Mouse (Mus musculus): Measurements from ENCODE around the gene Gm10228. TPM values are rescaled to one million over a fixed set of nuclear protein-coding genes. Genes with fewer than 3 reads are reported as not detected.
"Not testable (repeated sequence)": the region's sequence is repeated elsewhere in the genome, so short reads cannot be mapped to it uniquely, and the experiment has no call there.

Gm10228 gene
- not detected in 2 replicates for total RNA-seq (2012; rRNA removed)
- total RNA-seq (2014; rRNA removed) = not detected in 2 replicates
- polyA plus RNA-seq (2012; ENCODE audit: insufficient read length, low read depth) = not detected in 2 replicates

DNA sequence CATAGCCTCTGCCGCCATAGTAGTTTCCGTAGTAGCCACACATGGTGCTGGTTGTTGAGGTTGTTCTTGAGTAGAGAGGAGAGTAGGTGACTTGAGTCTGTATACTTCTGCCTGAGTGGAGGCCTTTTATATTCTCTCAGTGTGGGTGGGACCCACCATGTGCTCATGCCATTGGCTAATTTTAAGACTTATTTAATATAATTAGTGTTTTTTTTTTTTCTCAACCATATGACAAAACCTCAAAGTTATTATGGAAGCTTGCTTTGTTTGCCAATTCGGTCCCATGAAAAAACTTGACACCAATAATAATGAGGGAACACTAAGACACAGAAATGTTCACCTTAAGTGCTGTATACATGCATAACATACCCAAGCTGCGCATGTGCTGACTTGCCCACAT lies at the start of gene Gm10228:
Gene Gm10228 (minus strand): TSS at position 101 of the 400 bp plus-strand sequence.
- H3K27ac ChIP-seq (ENCODE audit: insufficient read depth, low read depth); DNase-seq (ENCODE audit: extremely low read depth); H3K4me1 ChIP-seq (ENCODE audit: control insufficient read depth in 1 of 2, insufficient read depth in 2 of 2); H3K4me3 ChIP-seq (replicated peaks in 1 of 3; ENCODE audit: low read depth in 2 of 3, low read length in 2 of 3, poor library complexity in 1 of 3); H3K36me3 ChIP-seq (replicated peaks in 1 of 2; ENCODE audit: control insufficient read depth in 1 of 2, insufficient read depth in 1 of 2, low read length in 1 of 2); H3K4me2 ChIP-seq (ENCODE audit: insufficient read depth, low read depth, poor library complexity, severe bottlenecking); H3K27me3 ChIP-seq (replicated peaks); in situ Hi-C loops (cut with MboI; ENCODE audit: low pct_ligation_motif_present, low pct_unique_long_range_greater_than_20kb, low sequenced_read_pairs); H3K9ac ChIP-seq (ENCODE audit: insufficient read depth, low read depth); dilution Hi-C loops (cut with MboI; ENCODE audit: extremely low pct_ligation_motif_present, extremely low pct_unique_long_range_greater_than_20kb, low sequenced_read_pairs); H3K79me2 ChIP-seq (replicated peaks; ENCODE audit: control insufficient read depth, extremely low read depth, insufficient read depth, poor library complexity, severe bottlenecking): not testable (repeated sequence)
- H3K9me3 ChIP-seq (replicated peaks; ENCODE audit: low read length) = peaks cover 50% of the 10 kb centered on the region

DNA sequence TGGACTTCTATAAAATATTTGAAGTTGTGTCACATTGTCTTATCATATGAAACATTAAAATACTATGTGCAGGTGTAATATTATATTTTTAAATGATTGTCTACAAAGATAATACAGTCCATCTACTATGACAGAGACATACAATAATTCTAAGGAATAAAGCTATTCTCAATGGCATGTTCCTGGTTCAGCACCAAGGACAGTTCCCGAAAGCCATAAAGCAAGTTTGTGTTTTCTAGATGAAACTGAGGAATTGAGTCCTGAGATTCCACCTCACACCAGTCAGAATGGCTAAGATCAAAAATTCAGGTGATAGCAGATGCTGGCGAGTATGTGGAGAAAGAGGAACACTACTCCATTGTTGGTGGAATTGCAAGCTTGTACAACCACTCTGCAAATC lies 29.8 kb upstream of the Gm10228 start:
- H3K79me2 ChIP-seq (replicated peaks; ENCODE audit: control insufficient read depth, extremely low read depth, insufficient read depth, poor library complexity, severe bottlenecking); H3K27ac ChIP-seq (ENCODE audit: insufficient read depth, low read depth); DNase-seq (ENCODE audit: extremely low read depth); H3K4me3 ChIP-seq (replicated peaks in 1 of 3; ENCODE audit: low read depth in 2 of 3, low read length in 2 of 3, poor library complexity in 1 of 3); dilution Hi-C loops (cut with MboI; ENCODE audit: extremely low pct_ligation_motif_present, extremely low pct_unique_long_range_greater_than_20kb, low sequenced_read_pairs); in situ Hi-C loops (cut with MboI; ENCODE audit: low pct_ligation_motif_present, low pct_unique_long_range_greater_than_20kb, low sequenced_read_pairs); H3K9ac ChIP-seq (ENCODE audit: insufficient read depth, low read depth); H3K36me3 ChIP-seq (replicated peaks in 1 of 2; ENCODE audit: control insufficient read depth in 1 of 2, insufficient read depth in 1 of 2, low read length in 1 of 2); H3K4me2 ChIP-seq (ENCODE audit: insufficient read depth, low read depth, poor library complexity, severe bottlenecking); H3K27me3 ChIP-seq (replicated peaks); H3K4me1 ChIP-seq (ENCODE audit: control insufficient read depth in 1 of 2, insufficient read depth in 2 of 2): not testable (repeated sequence)
- peaks cover 43% of the 10 kb centered on the region for H3K9me3 ChIP-seq (replicated peaks; ENCODE audit: low read length)

DNA sequence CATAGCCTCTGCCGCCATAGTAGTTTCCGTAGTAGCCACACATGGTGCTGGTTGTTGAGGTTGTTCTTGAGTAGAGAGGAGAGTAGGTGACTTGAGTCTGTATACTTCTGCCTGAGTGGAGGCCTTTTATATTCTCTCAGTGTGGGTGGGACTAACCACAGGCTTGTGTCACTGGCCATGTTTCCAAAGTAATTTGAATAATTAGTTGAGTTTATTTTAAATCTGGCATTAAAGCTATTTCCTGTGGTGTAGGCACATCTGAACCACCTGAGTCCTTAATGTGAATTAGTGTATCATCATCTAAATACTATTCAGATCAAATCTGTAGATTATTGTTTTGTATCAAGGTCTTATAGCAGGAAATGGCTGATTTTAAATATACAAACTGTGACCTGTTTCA lies 22.6 kb upstream of the Gm10228 start, which contains the start of gene 1110025L11Rik:
Gene 1110025L11Rik (minus strand): TSS at position 101 of the 400 bp plus-strand sequence.
- dilution Hi-C loops (cut with MboI; ENCODE audit: extremely low pct_ligation_motif_present, extremely low pct_unique_long_range_greater_than_20kb, low sequenced_read_pairs); in situ Hi-C loops (cut with MboI; ENCODE audit: low pct_ligation_motif_present, low pct_unique_long_range_greater_than_20kb, low sequenced_read_pairs); H3K27ac ChIP-seq (ENCODE audit: insufficient read depth, low read depth); H3K79me2 ChIP-seq (replicated peaks; ENCODE audit: control insufficient read depth, extremely low read depth, insufficient read depth, poor library complexity, severe bottlenecking); H3K36me3 ChIP-seq (replicated peaks in 1 of 2; ENCODE audit: control insufficient read depth in 1 of 2, insufficient read depth in 1 of 2, low read length in 1 of 2); H3K4me3 ChIP-seq (replicated peaks in 1 of 3; ENCODE audit: low read depth in 2 of 3, low read length in 2 of 3, poor library complexity in 1 of 3); H3K9ac ChIP-seq (ENCODE audit: insufficient read depth, low read depth); DNase-seq (ENCODE audit: extremely low read depth); H3K4me1 ChIP-seq (ENCODE audit: control insufficient read depth in 1 of 2, insufficient read depth in 2 of 2); H3K4me2 ChIP-seq (ENCODE audit: insufficient read depth, low read depth, poor library complexity, severe bottlenecking); H3K27me3 ChIP-seq (replicated peaks): not testable (repeated sequence)
- peaks cover 34% of the 10 kb centered on the region for H3K9me3 ChIP-seq (replicated peaks; ENCODE audit: low read length)

DNA sequence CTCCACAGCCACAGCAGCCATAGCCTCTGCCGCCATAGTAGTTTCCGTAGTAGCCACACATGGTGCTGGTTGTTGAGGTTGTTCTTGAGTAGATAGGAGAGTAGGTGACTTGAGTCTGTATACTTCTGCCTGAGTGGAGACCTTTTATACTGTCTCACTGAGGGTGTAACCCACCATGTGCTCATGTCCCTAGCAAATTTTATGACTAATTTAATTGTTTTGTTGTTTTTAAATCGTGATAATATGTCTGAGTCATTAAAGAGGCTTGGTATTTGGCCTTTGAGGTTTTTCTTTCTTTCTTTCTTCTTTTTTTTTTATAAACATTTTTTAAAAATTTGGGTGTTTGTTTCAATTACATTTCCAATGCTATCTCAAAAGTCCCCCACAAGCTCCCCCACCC lies 6.5 kb upstream of the Gm10228 start, which contains the start of gene Krtap6-5:
Gene Krtap6-5 (minus strand): TSS at position 101 of the 400 bp plus-strand sequence.
- no peak for DNase-seq (ENCODE audit: extremely low read depth)
- Histone ChIP-seq H3K9me3 (replicated peaks; ENCODE audit: low read length) (peaks cover 19% of the 10 kb centered on the region), H3K9ac (ENCODE audit: insufficient read depth, low read depth) (no peak within 1 kb of the TSS), H3K4me3 (replicated peaks in 1 of 3; ENCODE audit: low read depth in 2 of 3, low read length in 2 of 3, poor library complexity in 1 of 3) (no peak within 1 kb of the TSS), H3K27ac (ENCODE audit: insufficient read depth, low read depth) (no peak within 1 kb of the TSS), H3K36me3 (replicated peaks in 1 of 2; ENCODE audit: control insufficient read depth in 1 of 2, insufficient read depth in 1 of 2, low read length in 1 of 2) (no peaks in the 10 kb centered on the region), H3K79me2 (replicated peaks; ENCODE audit: control insufficient read depth, extremely low read depth, insufficient read depth, poor library complexity, severe bottlenecking) (no peaks in the 10 kb centered on the region), H3K4me1 (ENCODE audit: control insufficient read depth in 1 of 2, insufficient read depth in 2 of 2) (no peaks in the 10 kb centered on the region), H3K4me2 (ENCODE audit: insufficient read depth, low read depth, poor library complexity, severe bottlenecking) (no peak within 1 kb of the TSS), H3K27me3 (replicated peaks) (no peaks in the 10 kb centered on the region)
- in situ Hi-C loops (cut with MboI; ENCODE audit: low pct_ligation_motif_present, low pct_unique_long_range_greater_than_20kb, low sequenced_read_pairs) (no loop called here), dilution Hi-C loops (cut with MboI; ENCODE audit: extremely low pct_ligation_motif_present, extremely low pct_unique_long_range_greater_than_20kb, low sequenced_read_pairs) (no loop called here)
- TF ChIP-seq POLR2A (IDR thresholded peaks at IDR 0.05; ENCODE audit: low read depth, low read length) (no peak), PAX5 (IDR thresholded peaks at IDR 0.05; ENCODE audit: low read length) (no peak), MAFK (IDR thresholded peaks at IDR 0.05; ENCODE audit: insufficient replicate concordance, low read length) (no peak), UBTF (IDR thresholded peaks at IDR 0.05; ENCODE audit: low read depth, low read length) (no peak), MEF2A (IDR thresholded peaks at IDR 0.05; ENCODE audit: borderline replicate concordance, low read depth, low read length) (no peak), ZMIZ1 (IDR thresholded peaks at IDR 0.05; ENCODE audit: low read depth, low read length) (no peak), ZC3H11A (IDR thresholded peaks at IDR 0.05; ENCODE audit: low read depth, low read length) (no peak), CTCF (conservative IDR thresholded peaks at IDR 0.05 in 1 of 2, IDR thresholded peaks at IDR 0.05 in 1 of 2; ENCODE audit: low read depth in 2 of 2, low read length in 2 of 2) (no peak), MYC (IDR thresholded peaks at IDR 0.05; ENCODE audit: low read depth, low read length) (no peak), E2F4 (IDR thresholded peaks at IDR 0.05; ENCODE audit: insufficient replicate concordance, low read depth, low read length) (no peak), TBP (conservative IDR thresholded peaks at IDR 0.05; ENCODE audit: low read depth, low read length) (no peak), BHLHE40 (IDR thresholded peaks at IDR 0.05; ENCODE audit: low read depth, low read length) (no peak)

DNA sequence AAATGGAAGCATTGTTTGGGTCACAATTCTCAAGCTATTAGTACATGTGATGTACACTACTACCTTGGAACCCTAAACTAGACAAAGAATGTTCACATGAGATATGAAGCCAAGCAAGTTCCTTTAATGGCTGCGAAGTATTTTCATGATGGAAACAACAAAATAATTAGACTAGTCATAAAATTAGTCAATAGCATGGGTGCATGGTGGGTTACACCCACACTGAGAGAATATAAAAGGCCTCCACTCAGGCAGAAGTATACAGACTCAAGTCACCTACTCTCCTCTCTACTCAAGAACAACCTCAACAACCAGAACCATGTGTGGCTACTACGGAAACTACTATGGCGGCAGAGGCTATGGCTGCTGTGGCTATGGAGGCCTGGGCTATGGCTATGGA lies 9.9 kb downstream of the Gm10228 start, which contains the start of gene Krtap6-1:
Gene Krtap6-1 (plus strand): TSS at position 301 of the 400 bp plus-strand sequence.
- H3K4me2 ChIP-seq (ENCODE audit: insufficient read depth, low read depth, poor library complexity, severe bottlenecking); H3K9ac ChIP-seq (ENCODE audit: insufficient read depth, low read depth); dilution Hi-C loops (cut with MboI; ENCODE audit: extremely low pct_ligation_motif_present, extremely low pct_unique_long_range_greater_than_20kb, low sequenced_read_pairs); H3K36me3 ChIP-seq (replicated peaks in 1 of 2; ENCODE audit: control insufficient read depth in 1 of 2, insufficient read depth in 1 of 2, low read length in 1 of 2); in situ Hi-C loops (cut with MboI; ENCODE audit: low pct_ligation_motif_present, low pct_unique_long_range_greater_than_20kb, low sequenced_read_pairs); H3K27me3 ChIP-seq (replicated peaks); H3K4me3 ChIP-seq (replicated peaks in 1 of 3; ENCODE audit: low read depth in 2 of 3, low read length in 2 of 3, poor library complexity in 1 of 3); H3K27ac ChIP-seq (ENCODE audit: insufficient read depth, low read depth); H3K79me2 ChIP-seq (replicated peaks; ENCODE audit: control insufficient read depth, extremely low read depth, insufficient read depth, poor library complexity, severe bottlenecking); H3K4me1 ChIP-seq (ENCODE audit: control insufficient read depth in 1 of 2, insufficient read depth in 2 of 2); DNase-seq (ENCODE audit: extremely low read depth): not testable (repeated sequence)
- H3K9me3 ChIP-seq (replicated peaks; ENCODE audit: low read length) = peaks cover 42% of the 10 kb centered on the region

Measured in CH12.LX (cell line).